Mouse (Mus musculus) left cerebral cortex, adult 2 months (tissue): ENCODE data around the gene Fam76a. TPM values are rescaled to one million over a fixed set of nuclear protein-coding genes. Genes with fewer than 3 reads are reported as not detected.

ENCODE experiments used
- DNase-seq, 2 experiments: peaks; one replicate each; pipeline ENCODE4 v3.0.0; 2021 to 2022; ENCODE audit warnings: low spot score in 2 of 2, mixed read lengths in 1 of 2; ENCODE audit errors: extremely low spot score in 1 of 2
- H3K27ac ChIP-seq: fragments of 200-600 bp; 2 replicates; pipeline ENCODE4 v1.8.1; 2022
- H3K4me3 ChIP-seq: fragments of 200-600 bp; 2 replicates; pipeline ENCODE4 v1.8.1; 2022
- CTCF ChIP-seq: fragments of 200-600 bp; IDR thresholded peaks from 2 replicates; pipeline ENCODE4 v1.8.1; 2022; ENCODE audit warnings: antibody characterized with exemption, mild to moderate bottlenecking, moderate library complexity
- intact Hi-C: fragments of 180-260 bp; cut with DNase I; formaldehyde crosslinking; loops from one replicate; pipeline ENCODE4 v1.15.1; 2025
- total RNA-seq, 2 experiments: library from RNA; stranded (reverse); gene quantifications; 2 replicates each; pipeline ENCODE4 v1.2.3; 2021

Fam76a gene
- total RNA-seq, 2 experiments from 2014 or later = 47.6 to 49.9 TPM

DNA sequence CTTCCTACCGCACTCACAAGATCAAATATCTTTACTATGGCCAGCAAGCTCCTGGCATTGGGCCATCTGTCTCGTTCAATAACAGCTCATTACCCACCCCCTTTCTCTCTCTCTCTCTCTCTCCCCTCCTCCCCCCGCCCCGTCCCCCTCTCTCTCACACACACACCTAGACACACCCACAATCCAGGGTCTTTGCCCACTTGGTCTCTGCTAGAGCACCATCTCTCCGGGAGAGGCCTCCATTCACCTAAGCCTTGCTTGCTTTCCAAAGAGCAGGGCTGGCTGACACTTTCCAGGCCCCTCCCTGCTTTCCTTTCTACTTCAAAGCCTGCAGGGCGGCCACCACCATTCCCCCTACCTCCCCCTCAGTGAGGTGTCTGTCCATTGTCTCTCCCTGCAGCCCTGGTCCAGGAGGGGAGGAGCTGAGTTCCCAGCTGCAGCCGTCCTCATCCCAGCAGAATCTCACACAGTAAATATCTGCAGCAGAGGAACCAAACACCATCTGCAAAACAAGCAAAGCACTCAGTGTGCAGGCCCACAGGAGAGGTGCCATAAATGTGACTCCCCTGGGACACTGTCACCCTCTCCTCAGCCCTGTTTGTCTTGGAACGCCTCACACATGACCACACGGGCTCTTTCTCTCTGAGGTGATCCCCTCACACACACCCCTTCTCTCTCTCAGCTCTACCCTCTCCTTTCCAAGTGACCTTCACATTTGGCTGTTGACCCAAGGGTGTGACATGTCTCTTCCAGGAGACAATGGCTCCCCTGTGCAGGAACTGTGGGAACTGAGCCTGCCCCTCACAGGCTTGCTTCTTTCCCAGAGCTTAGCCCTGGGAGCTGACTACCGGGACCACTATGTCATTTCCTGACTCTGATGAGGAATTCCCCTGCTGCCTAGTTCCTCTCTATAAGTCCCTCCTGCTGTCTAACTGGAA is 36.7 kb upstream of the Fam76a start:
- intact Hi-C loops = no loop called here
- Histone ChIP-seq H3K27ac (peak overlapping the region; percentile 77), H3K4me3 (no peak overlapping the region)
- TF ChIP-seq CTCF = no peak
- DNase-seq = no peak

DNA sequence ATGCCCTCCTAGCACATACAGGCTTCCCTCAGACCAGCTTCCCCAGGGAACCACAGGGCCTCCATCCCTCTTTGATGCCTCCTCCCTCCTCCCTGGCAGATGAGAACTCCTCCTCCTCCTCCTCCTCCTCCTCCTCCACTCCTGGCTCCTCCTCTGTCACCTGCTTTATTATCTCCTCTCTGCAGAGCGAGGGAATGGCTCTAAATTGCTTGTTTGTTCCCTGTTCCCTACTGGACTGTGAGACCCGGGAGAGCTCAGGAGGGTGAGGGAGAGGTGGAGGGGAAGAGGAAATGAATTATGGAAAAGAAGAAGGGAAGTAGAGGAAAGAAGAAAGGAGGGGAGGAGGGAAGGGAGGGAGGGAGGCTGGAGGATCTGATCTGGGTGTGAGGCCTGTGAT is 33.0 kb upstream of the Fam76a start:
- DNase-seq = no peak

DNA sequence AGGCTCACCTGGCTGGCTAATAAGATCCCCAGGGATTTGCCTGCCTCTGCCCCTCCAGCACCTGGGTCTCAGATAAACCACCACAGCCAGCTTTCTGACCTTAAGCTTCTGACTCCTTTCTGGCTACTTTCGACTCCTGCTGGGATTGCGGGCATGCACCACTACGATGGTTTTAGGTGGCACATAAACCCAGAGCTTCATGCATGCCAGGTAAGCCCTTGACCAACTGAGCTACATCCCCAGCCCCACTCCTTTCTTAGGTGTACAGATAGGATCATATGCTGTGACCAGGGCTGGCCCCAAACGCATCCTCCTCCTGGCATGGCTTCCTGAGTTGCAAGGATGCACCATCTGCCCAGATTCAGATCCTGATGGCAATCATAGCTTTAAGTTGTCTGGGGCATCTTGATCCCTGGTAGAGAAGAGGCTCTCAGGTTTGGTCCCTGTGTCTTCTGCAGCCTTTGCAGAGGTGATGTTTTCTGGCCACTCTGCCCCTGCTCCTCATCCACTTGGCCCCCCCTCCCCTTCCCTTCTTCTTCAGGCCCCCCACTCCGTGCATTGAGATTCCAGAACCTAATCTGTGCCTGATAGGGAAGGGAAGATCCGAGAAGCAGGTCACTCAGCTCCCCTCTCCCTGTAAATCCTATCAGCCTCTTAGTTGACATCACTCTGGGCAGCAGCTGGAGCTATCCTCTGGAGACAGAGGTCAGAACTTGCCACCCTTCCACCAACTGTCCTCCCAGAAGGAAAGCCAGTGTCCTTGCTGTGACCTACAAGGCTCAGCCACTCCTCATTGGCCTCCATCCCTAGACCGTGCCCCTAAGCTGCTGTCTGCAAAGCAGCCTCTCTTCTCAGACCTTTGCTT is 32.4 kb upstream of the Fam76a start:
- no peak for DNase-seq
- H3K27ac ChIP-seq = no peak overlapping the region
- no peak overlapping the region for H3K4me3 ChIP-seq
- TF ChIP-seq CTCF = no peak
- intact Hi-C loops = no loop called here

More for the DNA sequence above, 33.0 kb upstream of the Fam76a start:
- H3K27ac ChIP-seq = no peak overlapping the region
- intact Hi-C loops = no loop called here
- H3K4me3 ChIP-seq = no peak overlapping the region
- TF ChIP-seq CTCF = no peak

DNA sequence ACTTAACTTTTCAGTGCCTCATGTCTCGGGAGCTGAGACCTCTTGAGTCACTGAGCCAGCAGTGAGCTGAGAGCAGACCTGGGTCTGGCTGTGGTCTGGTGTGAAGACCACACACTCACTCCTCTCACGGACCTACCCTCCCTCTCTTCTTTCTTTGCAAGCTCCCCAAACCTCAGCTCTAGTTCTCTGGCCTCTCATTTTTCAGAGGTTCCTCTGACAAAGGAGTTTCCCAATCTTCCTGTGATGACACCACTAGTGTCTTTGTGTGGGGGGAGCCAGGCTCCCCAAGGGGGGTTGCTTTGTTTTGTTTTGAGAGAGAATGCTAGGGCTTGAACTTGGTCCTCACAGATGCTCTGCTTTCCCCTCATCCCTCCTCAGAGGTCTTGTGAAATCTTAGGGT is 28.6 kb upstream of the Fam76a start:
- intact Hi-C loops = no loop called here
- DNase-seq = no peak
- H3K4me3 ChIP-seq = no peak overlapping the region
- H3K27ac ChIP-seq = no peak overlapping the region
- no peak for TF ChIP-seq CTCF

DNA sequence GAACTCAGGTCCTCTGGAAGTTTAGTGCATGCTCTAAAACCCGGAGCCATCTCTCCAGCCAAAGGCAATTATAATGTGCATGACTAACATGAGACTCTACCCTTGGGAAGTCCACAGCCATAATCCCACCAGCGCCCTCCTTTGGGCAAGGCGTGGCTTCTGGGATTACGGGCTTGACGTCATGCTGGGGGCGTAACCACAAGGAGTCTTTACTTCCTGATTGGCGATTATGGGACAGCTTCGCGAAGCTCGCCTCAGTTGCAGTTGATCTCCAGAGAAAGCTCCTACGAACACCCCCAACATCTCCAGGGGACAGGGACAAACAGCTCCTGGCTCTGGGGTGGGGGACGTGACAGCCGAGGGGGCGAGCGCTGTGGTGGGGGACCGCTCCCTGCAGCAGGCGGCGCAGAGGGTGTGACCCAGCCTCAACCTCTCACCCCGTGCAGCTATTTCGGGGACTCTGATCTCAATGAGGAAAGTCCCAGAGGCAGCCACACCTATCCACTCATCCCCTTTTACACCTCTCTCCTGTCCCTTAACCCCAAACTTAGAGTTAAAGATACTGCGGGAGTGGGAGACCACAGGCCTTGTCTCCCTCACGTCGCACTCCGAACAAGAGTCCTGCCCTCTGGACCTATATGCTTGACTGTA is 27.6 kb upstream of the Fam76a start:
- Histone ChIP-seq H3K4me3 (no peak overlapping the region), H3K27ac (no peak overlapping the region)
- no peak for DNase-seq
- intact Hi-C loops = loop anchor here (5.0 kb wide), 1 partner anchor 352 kb away; no protein-coding TSS in a partner anchor
- TF ChIP-seq CTCF = no peak

DNA sequence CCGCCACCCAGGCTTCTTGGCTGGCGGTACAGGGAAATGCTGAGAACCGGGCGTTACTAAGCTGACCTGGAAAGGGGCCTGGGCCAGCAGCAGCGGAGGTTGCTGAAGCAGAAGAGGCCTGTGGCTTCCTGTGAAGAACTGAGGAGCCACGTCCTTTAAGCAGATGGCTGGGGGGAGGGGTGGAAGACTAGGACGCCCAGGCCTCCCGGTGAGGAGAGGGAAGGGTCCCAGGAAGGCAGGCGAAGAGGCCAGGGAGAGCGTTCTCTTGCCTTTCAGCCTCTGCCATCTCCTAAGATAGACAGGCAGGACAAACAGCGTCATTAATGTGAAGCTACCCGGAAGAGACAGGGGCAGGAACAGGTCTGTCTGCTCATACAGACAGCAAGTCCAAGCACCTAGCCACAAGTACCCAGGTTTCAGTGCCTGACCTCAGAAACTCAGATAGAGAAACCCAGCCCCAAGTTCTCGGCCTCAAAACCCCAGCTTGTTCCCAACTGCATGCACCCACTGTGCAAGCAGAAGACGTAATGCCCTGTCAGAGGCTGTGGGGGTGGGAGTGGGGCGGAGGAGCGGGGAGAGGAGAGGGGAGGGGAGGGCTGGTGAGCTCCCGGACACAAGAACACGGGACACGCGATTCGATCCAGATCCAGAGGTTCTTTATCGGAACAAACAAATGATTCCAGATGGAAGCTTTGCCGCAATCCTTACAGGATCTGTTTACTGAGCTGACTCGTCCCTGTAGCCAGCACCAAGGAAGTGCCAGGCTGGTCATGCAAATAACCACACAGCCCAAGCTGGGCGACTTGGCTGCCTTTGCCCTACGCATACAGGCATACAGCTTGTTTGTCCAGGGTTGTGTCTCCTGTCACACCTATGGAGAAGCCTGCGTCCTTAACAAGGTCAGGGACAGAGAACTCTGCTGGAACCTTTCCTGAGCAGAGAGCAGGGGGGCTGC is 24.0 kb upstream of the Fam76a start:
- H3K4me3 ChIP-seq = peak overlapping the region; percentile 6; the same call in 1 of the 2 replicates
- intact Hi-C loops = loop anchor here (5.0 kb wide), 1 partner anchor 356 kb away; no protein-coding TSS in a partner anchor
- TF ChIP-seq CTCF = no peak
- peak overlapping the region; percentile 60 for H3K27ac ChIP-seq
- DNase-seq = peak in 1 of 2 experiments; percentile 42

DNA sequence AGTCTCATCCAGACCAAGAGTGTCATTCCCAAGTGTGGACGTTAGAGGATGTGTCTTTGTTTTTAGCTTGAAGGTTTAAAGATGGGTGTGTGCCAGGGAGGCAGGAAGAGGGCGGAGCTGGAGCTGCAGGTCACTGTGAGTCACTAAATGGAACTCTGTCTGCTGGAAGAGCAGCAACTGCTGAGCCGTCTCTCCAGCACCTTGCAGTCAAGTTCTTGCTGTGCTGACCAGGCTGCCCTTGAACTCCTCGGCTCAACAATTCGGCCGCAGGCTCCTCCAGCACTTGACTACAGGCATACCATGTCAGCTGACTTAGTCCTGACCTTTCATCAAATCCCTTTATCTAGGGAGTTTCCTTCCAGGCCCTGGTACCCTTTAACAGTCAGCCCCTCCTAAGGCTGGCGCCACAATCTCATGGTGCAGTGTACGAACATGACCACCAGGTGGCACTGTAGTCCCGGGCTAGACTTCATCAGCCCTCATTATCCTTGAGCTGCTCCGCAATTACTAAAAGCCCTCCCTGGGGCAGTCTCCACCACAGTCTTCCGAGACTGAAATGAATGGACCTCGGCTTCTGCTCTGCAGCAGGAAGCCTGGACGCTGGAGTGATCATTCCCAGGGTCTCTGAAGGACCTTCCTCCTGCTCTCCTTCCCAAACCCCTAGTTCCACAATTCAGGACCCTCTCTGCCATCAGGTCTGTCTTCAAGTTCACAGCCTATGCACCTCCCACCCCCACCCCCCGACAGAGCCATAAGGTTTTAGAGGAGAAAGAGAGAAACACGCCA is 23.1 kb upstream of the Fam76a start:
- peak; percentile 79 to 88 for DNase-seq
- peak overlapping the region; percentile 6; the same call in 1 of the 2 replicates for H3K4me3 ChIP-seq
- peak overlapping the region; percentile 60 for H3K27ac ChIP-seq
- intact Hi-C loops = loop anchor here (1.0 to 5.0 kb wide), 2 partner anchors 60 to 357 kb away; no protein-coding TSS in a partner anchor
- peak; percentile 96 for TF ChIP-seq CTCF

DNA sequence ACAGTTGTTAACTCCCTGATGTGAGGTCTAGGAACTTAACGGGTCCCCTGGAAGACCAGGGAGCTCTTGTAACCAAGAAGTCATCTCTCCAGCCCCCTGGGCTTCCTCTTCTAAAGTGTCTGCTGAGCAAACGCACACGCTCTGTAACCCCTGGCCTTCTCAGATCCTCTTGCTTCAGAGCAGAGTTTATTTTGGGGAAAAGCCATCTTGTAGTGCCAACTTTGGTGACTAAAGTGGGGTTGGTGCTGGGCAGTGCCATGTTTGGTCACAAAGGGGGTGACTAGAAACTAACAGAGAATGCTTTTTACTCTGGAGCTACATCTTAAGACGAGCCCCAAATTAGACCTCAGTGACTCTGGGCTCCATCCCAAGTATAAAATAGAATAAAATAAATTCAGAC is 22.4 kb upstream of the Fam76a start:
- H3K27ac ChIP-seq = no peak overlapping the region
- no peak for TF ChIP-seq CTCF
- DNase-seq = no peak
- H3K4me3 ChIP-seq = no peak overlapping the region
- intact Hi-C loops = loop anchor here (1.0 to 5.0 kb wide), 3 partner anchors 61 to 358 kb away; no protein-coding TSS in a partner anchor

DNA sequence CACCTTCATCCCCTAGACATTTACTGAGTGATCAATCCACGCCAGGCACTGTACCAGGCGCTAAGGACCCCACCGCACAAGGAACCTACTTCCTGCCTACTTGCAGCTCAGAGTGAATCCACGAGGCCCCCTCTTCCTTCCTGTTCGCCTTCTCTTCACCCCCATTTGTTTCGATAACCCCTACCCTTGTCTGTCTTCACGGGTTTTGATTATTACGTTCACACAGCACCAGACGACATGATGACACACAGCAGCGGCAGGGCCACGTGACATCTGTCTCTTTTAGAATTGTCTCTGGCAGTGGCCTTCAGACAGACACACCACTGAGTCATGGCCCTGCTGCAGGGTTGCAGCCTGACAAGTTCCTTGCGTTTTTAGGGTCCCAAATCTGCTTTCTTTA is 21.7 kb upstream of the Fam76a start:
- intact Hi-C loops = loop anchor here (5.0 kb wide), 1 partner anchor 113 kb away; no protein-coding TSS in a partner anchor
- H3K4me3 ChIP-seq = no peak overlapping the region
- DNase-seq = no peak
- H3K27ac ChIP-seq = no peak overlapping the region
- no peak for TF ChIP-seq CTCF

DNA sequence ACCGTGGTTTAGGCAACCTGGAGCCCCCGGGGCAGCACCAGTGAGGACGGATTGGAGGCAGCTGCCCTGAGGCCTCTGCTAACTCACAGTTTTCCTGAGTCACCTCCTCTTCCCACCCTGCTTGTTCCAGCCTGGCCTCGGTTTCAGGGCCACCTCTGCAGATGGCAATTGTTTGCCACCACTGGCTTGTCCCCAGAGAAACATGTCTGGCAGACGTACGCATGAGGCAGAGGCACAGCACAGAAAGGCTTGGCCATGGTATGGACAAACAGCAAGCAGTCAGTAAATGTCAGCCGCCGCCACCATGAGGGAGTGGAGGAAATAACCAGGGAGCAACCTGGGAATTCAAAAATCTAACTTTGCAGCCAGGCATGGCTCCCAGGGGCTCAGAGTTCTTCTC is 20.7 kb upstream of the Fam76a start:
- no peak overlapping the region for H3K4me3 ChIP-seq
- DNase-seq = no peak
- intact Hi-C loops = loop anchor here (5.0 kb wide), 1 partner anchor 114 kb away; no protein-coding TSS in a partner anchor
- TF ChIP-seq CTCF = peak; percentile 2; the same call in 1 of the 2 replicates
- no peak overlapping the region for H3K27ac ChIP-seq
